Mouse (Mus musculus) ES-Bruce4 (cell line): ENCODE data around the gene Tgfb2. TPM values are rescaled to one million over a fixed set of nuclear protein-coding genes. Genes with fewer than 3 reads are reported as not detected.

Experiments
- H3K27ac ChIP-seq: 2 replicates; pipeline ENCODE4 v1.5.1; 2012; ENCODE audit warnings: low read length, inconsistent platforms; ENCODE audit not compliant: insufficient read depth
- H3K27me3 ChIP-seq: 2 replicates; pipeline ENCODE4 v1.6.1; 2012; ENCODE audit warnings: mild to moderate bottlenecking, low read length, inconsistent platforms; ENCODE audit not compliant: control insufficient read depth, poor library complexity, insufficient read depth, severe bottlenecking
- H3K36me3 ChIP-seq: 2 replicates; pipeline ENCODE4 v1.6.1; 2012; ENCODE audit warnings: inconsistent platforms, mild to moderate bottlenecking, low read length, moderate library complexity; ENCODE audit not compliant: control insufficient read depth, poor library complexity, insufficient read depth, severe bottlenecking
- H3K4me1 ChIP-seq: one replicate; pipeline ENCODE4 v1.8.1; 2011; ENCODE audit warnings: low read length; ENCODE audit not compliant: control insufficient read depth, insufficient read depth
- H3K4me3 ChIP-seq: 2 replicates; pipeline ENCODE4 v1.5.1; 2011; ENCODE audit warnings: low read depth, mild to moderate bottlenecking, low read length
- H3K9ac ChIP-seq: 2 replicates; pipeline ENCODE4 v1.6.1; 2012; ENCODE audit warnings: low read depth, mild to moderate bottlenecking, inconsistent platforms; ENCODE audit not compliant: poor library complexity, severe bottlenecking
- H3K9me3 ChIP-seq: replicated peaks from 2 replicates; pipeline ENCODE4 v1.6.1; 2012; ENCODE audit warnings: mild to moderate bottlenecking, low read length, inconsistent platforms; ENCODE audit not compliant: control insufficient read depth, poor library complexity, insufficient read depth, severe bottlenecking
- CTCF ChIP-seq: IDR thresholded peaks from one replicate; pipeline ENCODE4 v1.8.1; 2011; ENCODE audit warnings: low read depth, low read length
- EP300 ChIP-seq: IDR thresholded peaks from 2 replicates; pipeline ENCODE4 v1.6.1; 2011; ENCODE audit warnings: low read depth, low read length; ENCODE audit not compliant: insufficient read depth
- POLR2A ChIP-seq: IDR thresholded peaks from one replicate; pipeline ENCODE4 v1.8.1; 2011; ENCODE audit warnings: low read length; ENCODE audit not compliant: insufficient read depth
- polyA plus RNA-seq: library from polyadenylated mRNA; stranded (reverse); fragments of >200 nt; gene quantifications from 2 replicates; pipeline ENCODE4 v1.2.4, GENCODE M21; 2011; ENCODE audit warnings: low read depth; ENCODE audit not compliant: missing spikeins, insufficient read depth, insufficient read length

Tgfb2 gene
- polyA plus RNA-seq, 1 experiment = 11.9 TPM

DNA sequence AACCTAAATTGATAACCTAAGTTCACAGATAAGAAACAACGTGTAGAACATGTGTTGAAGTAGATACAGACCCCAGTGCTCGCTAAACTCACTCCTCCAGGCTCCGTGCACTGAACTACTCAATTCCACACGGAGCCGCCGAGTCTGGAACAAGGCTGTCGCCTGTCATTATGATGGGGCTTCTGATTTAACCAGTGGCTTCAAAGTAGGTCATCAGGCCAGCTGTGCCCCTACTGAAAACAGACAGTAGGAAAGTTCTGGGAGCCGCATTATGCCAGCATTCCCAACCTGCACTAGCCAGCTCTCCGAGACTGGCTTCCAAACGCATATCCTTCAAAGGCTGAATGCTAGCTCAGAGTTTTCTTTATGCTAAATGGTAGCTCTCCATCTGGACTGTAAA, 42.8 kb downstream of the Tgfb2 start:
- TF ChIP-seq CTCF = no peak
- no peak for TF ChIP-seq POLR2A
- no peak for TF ChIP-seq EP300
- Histone ChIP-seq H3K4me1 (no peaks in the 10 kb centered on the region), H3K27ac (no peak overlapping the region)

DNA sequence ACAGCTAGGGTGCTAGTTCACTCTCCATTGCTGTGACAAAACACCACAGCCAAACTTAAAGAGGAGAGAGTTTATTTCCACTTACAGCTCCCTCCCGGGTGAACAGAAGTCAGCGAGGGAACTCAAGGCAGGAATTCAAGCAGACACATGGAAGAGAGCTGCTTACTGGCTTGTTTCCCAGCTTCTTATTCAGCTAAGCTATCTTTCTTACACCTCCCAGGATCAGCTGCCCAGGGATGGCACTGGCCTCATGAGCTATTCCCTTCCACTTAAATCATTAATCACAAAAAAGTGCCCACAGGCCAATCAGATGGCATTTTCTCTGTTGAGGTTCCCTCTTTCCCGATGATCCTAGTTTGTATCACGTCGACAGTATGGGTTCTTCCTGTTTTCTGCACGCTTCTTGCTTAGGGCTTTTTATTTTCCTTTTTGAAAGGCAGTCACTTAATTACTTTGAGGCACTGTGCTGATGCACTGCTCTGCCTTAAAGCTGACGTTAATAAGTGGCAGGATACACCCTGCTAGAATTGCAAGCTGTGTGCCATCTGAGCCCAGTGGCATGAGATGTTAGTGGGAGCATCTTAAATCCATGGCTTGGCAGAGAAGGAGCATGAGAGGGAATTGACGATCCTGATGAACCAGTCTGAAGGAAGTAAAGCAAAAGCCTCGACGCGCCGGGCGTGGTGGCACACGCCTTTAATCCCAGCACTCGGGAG, 44.4 kb downstream of the Tgfb2 start:
- Histone ChIP-seq H3K4me1 (no peaks in the 10 kb centered on the region), H3K9me3 (no peaks in the 10 kb centered on the region), H3K4me3 (no peak overlapping the region), H3K27me3 (no peaks in the 10 kb centered on the region), H3K36me3 (no peaks in the 10 kb centered on the region), H3K9ac (no peak overlapping the region), H3K27ac (no peak overlapping the region)
- TF ChIP-seq CTCF = no peak
- no peak for TF ChIP-seq POLR2A
- TF ChIP-seq EP300 = no peak

More for the DNA sequence above, 42.8 kb downstream of the Tgfb2 start:
- Histone ChIP-seq H3K36me3 (no peaks in the 10 kb centered on the region), H3K9me3 (no peaks in the 10 kb centered on the region), H3K9ac (no peak overlapping the region), H3K27me3 (no peaks in the 10 kb centered on the region), H3K4me3 (no peak overlapping the region)

DNA sequence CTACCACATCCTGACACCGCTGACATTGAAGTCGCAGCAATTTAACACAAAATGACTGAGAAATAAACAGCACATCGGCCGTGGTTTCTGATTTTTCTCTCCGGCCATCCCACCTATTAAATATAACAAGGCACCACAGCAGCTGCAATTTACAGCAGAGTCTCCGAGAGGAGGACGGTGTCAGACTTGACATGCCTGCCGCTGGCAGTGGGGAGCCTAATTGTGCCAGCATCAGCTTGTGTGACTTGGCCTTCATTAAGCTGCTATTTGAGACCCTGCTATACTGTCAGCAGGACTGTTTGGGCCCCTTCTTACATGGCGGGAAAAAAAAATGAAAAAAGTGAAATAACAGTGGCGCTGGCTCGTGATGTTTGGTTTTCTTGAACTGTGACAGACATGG, 47.0 kb downstream of the Tgfb2 start:
- Histone ChIP-seq H3K4me1 (no peaks in the 10 kb centered on the region), H3K27ac (no peak overlapping the region)
- TF ChIP-seq POLR2A = no peak
- TF ChIP-seq EP300 = no peak
- TF ChIP-seq CTCF = no peak

DNA sequence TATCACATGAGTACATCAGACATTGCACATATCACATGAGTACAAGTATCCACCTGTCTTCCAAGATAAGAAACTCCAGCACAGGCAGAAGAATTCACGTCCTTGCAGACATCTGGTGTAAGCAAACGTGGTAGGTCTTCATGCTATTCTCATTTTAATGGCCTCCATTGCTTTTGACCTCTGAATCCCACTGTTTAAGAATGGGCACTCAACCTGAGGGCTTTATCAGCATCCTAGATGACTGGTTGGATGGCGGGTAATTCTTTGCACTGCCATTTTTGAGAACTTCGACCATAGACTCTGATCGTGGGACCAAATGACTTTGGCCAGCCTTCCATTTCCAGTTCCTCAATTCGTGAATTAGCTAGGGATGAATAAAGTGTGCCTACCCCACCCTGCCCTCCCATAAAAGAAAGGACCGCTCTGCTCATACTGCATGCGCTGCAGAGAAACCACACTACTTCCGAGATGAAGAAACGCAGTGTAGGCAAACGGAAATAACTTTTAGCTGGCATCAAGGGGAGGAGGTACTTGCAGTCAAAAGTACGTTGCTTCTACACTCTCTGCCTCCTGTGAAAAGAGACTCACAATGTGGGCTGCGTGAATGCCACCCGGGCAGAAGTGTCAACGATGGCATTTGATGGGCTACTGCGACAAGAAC, 48.1 kb downstream of the Tgfb2 start:
- no peaks in the 10 kb centered on the region for H3K4me1 ChIP-seq
- H3K9ac ChIP-seq = no peak overlapping the region
- no peaks in the 10 kb centered on the region for H3K27me3 ChIP-seq
- H3K27ac ChIP-seq = no peak overlapping the region
- no peak for TF ChIP-seq EP300
- no peak for TF ChIP-seq CTCF
- no peak for TF ChIP-seq POLR2A
- no peaks in the 10 kb centered on the region for H3K36me3 ChIP-seq
- H3K9me3 ChIP-seq = no peaks in the 10 kb centered on the region
- H3K4me3 ChIP-seq = no peak overlapping the region

More for the DNA sequence above, 47.0 kb downstream of the Tgfb2 start:
- no peak overlapping the region for H3K4me3 ChIP-seq
- H3K27me3 ChIP-seq = no peaks in the 10 kb centered on the region
- no peak overlapping the region for H3K9ac ChIP-seq
- H3K9me3 ChIP-seq = no peaks in the 10 kb centered on the region
- no peaks in the 10 kb centered on the region for H3K36me3 ChIP-seq

DNA sequence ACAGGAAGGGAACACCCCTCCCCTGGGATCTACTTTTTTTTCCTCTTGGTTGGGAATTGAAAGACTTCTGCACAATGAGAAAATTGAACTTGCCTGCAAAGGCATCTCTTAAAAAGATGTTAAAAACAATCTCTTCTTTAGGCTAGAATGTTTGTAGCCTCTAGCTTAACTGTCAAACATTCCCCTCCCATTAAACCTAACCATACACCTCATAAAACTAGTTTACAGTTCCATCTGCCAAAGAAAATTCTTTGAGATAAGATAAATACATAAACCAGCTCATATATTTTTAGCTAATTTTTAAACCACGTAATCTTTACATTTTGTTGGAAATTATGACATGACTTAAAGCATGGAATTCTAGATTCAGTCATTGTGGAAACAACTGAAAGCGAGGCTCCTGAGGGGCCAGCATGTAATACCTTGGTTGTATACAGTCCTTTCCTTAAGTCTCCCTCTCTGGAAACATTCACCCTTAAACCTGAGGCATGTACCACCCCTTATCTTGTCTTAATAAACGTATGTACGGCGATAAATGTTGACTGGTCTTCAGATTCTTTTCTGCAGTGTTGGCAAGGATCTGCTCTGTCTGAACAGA, 49.0 kb downstream of the Tgfb2 start:
- Histone ChIP-seq H3K27me3 (no peaks in the 10 kb centered on the region), H3K36me3 (no peaks in the 10 kb centered on the region), H3K9me3 (no peaks in the 10 kb centered on the region), H3K4me1 (no peaks in the 10 kb centered on the region), H3K4me3 (no peak overlapping the region), H3K27ac (no peak overlapping the region), H3K9ac (no peak overlapping the region)
- no peak for TF ChIP-seq CTCF
- no peak for TF ChIP-seq POLR2A
- TF ChIP-seq EP300 = no peak

DNA sequence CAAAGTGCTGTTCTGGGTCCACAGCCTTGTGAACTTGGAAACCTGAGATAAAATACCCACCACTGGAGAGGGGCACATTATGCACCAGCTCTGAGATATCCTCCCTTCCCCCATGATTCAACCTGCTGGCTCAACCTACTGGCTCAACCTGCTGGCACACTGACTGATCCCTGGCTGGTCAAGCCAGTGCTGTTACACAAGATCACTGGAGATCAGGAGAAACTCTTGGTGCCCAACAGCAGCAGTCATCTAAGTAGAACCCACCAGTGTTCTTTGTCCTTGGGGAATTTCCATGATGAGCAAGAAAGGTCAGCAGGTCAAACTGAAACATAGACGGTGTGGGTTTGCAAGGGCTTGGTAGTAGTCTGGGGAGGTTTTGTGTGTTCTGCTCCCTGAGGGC, 49.6 kb downstream of the Tgfb2 start:
- Histone ChIP-seq H3K9ac (no peak overlapping the region), H3K4me1 (no peaks in the 10 kb centered on the region), H3K9me3 (no peaks in the 10 kb centered on the region), H3K27ac (no peak overlapping the region), H3K27me3 (no peaks in the 10 kb centered on the region), H3K4me3 (no peak overlapping the region), H3K36me3 (no peaks in the 10 kb centered on the region)
- no peak for TF ChIP-seq POLR2A
- TF ChIP-seq EP300 = no peak
- no peak for TF ChIP-seq CTCF
